Mouse (Mus musculus) liver, postnatal 0 days (tissue): Measurements from ENCODE around the gene Gm17018.

ENCODE experiments used
- CTCF ChIP-seq: sonication (generic); IDR thresholded peaks from 2 replicates; pipeline ENCODE4 v1.5.1; 2016; ENCODE audit warnings: antibody characterized with exemption, low read depth
- EP300 ChIP-seq: IDR thresholded peaks from 2 replicates; pipeline ENCODE4 v1.6.1; 2016; ENCODE audit warnings: antibody characterized with exemption, low read depth, mild to moderate bottlenecking

- no peak for TF ChIP-seq EP300
- no peak for TF ChIP-seq CTCF
These were observed 21.7 kb downstream of the Gm17018 start for GRCm38 (mm10) chr19:45582161-45582560.
